Mouse (Mus musculus): ENCODE data around the gene Ier5l. TPM values are rescaled to one million over a fixed set of nuclear protein-coding genes. Genes with fewer than 3 reads are reported as not detected.

The Ier5l gene
- polyA plus RNA-seq, 1 experiment: 5.0 TPM

DNA sequence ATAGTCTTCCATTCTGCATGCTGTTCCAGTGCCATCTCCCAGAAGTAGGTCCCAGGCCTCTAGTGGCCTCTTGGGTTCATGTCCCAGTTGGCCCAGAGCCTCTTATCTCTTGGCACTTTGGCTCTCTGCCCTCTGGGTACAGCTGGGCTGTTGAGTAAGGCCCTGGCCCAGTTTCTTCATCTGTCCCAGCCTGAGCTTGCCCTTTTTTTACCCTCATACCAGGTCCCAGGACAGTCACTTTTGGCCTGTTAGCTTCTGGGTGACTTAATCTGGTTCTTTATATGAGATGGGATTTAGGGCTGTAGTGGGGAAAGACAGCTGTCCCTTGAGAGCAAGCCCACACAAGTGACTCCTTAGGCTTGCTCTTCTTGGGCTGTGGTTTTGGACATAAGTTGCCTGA, 44.9 kb downstream of the Ier5l start:
- Histone ChIP-seq H3K27me3 (replicated peaks) (no peaks in the 10 kb centered on the region), H3K36me3 (replicated peaks; ENCODE audit: low read length) (peaks cover 85% of the 10 kb centered on the region), H3K4me3 (replicated peaks) (no peak overlapping the region), H3K4me1 (peaks cover 34% of the 10 kb centered on the region), H3K9me3 (no peaks in the 10 kb centered on the region)
- no peak for TF ChIP-seq GATA1 (IDR thresholded peaks at IDR 0.05; ENCODE audit: borderline replicate concordance, low read length)

Other genes with a start within 250 kb of the Ier5l start
- 2.7 and 5.1 TPM in 2 replicates for gene Lrrc8a, start 236.5 kb downstream of the Ier5l start, polyA plus RNA-seq (2012; ENCODE audit: insufficient read depth, low replicate concordance)
- gene Gm28035, start 233.7 kb downstream of the Ier5l start, polyA plus RNA-seq (2012; ENCODE audit: insufficient read depth, low replicate concordance): 3.3 and 6.4 TPM in 2 replicates
- 6.7 and 11.3 TPM in 2 replicates for gene Phyhd1, start 208.0 kb downstream of the Ier5l start, polyA plus RNA-seq (2012; ENCODE audit: insufficient read depth, low replicate concordance)
- gene Gm28038, start 193.2 kb downstream of the Ier5l start, polyA plus RNA-seq (2012; ENCODE audit: insufficient read depth, low replicate concordance): not detected in 2 replicates
- 1.9 and 7.1 TPM in 2 replicates for gene Dolk, start 187.9 kb downstream of the Ier5l start, polyA plus RNA-seq (2012; ENCODE audit: insufficient read depth, low replicate concordance)
- gene Nup188, start 187.8 kb downstream of the Ier5l start, polyA plus RNA-seq (2012; ENCODE audit: insufficient read depth, low replicate concordance): 72.2 and 120 TPM in 2 replicates
- gene Sh3glb2, start 114.9 kb downstream of the Ier5l start, polyA plus RNA-seq (2012; ENCODE audit: insufficient read depth, low replicate concordance): 45.5 and 81.3 TPM in 2 replicates
- 7.8 and 15.0 TPM in 2 replicates for gene Miga2, start 110.0 kb downstream of the Ier5l start, polyA plus RNA-seq (2012; ENCODE audit: insufficient read depth, low replicate concordance)
- 24.4 and 42.0 TPM in 2 replicates for gene Dolpp1, start 82.0 kb downstream of the Ier5l start, polyA plus RNA-seq (2012; ENCODE audit: insufficient read depth, low replicate concordance)
- 55.0 and 64.0 TPM in 2 replicates for gene Crat, start 58.4 kb downstream of the Ier5l start, polyA plus RNA-seq (2012; ENCODE audit: insufficient read depth, low replicate concordance)
- 473 and 551 TPM in 2 replicates for gene Ptpa, start 58.2 kb downstream of the Ier5l start, polyA plus RNA-seq (2012; ENCODE audit: insufficient read depth, low replicate concordance)
- not detected in 2 replicates for gene Cstad, start 120.8 kb upstream of the Ier5l start, polyA plus RNA-seq (2012; ENCODE audit: insufficient read depth, low replicate concordance)